Mouse (Mus musculus): ENCODE results near the gene Dmrtc2.
A peak's percentile ranks its signal among the peaks of the same experiment; 100 is the strongest.
"Not testable (repeated sequence)": the region's sequence is repeated elsewhere in the genome, so short reads cannot be mapped to it uniquely, and the experiment has no call there.

The Dmrtc2 gene

DNA sequence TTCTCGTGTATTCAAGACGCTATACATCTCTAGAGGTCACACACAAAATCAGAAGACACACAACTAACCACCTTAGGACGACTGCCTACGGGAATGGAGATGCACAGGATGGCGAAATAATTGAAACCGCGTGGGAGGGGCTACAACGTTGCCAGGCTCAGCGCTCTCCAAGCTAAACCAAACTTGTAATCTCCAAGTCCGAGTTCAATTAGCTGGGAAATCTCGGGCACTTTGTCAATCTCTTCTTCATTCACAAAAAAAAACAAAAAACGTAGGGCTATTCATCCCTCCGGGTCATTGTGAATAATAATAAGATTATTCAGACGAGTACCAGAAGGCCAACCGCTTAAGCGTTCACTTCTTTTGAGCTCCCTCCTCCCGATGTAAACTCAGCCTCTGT, 777 bp upstream of the Dmrtc2 start:
- DNase-seq (ENCODE audit: low spot score): no peak

DNA sequence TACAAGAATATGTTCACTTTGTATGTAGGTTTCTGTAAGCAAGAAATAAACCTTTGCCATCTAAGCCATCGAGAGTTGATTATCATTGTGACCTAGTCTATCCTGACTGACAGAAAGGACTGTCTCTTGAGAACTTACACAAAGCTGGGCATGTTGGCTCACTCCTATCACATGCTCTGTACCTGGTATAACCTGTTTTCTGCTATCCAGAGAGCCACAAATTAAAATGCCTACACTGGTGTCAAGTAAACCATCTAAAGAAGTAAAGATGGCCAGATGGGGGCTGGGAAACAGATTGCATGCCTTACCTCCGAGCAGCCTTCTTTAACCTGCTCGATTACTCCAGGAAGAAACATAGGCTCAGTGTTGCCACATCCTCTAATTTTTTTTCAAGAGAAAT, 7.7 kb downstream of the Dmrtc2 start:
- DNase-seq (ENCODE audit: low spot score): no peak

DNA sequence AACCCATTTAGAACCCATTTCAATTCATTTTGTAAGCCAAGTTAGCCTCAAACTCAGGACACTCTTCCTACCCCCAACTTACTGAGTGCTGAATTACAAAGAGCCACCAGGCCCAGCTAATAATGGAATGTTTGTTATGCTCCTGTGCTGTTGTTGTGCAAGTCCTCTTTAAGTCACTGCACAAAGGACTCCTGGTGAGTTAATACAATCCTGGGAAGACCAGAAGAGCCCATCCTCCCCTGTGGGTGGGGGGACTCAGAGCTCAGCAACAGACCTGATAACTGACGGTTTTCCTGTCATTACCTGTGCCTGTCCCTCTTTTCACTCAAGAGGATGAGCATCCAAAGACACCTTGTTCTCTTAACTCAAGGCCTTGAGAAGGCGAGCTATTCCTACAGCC, 9.8 kb downstream of the Dmrtc2 start:
- no peak for DNase-seq (ENCODE audit: low spot score)

DNA sequence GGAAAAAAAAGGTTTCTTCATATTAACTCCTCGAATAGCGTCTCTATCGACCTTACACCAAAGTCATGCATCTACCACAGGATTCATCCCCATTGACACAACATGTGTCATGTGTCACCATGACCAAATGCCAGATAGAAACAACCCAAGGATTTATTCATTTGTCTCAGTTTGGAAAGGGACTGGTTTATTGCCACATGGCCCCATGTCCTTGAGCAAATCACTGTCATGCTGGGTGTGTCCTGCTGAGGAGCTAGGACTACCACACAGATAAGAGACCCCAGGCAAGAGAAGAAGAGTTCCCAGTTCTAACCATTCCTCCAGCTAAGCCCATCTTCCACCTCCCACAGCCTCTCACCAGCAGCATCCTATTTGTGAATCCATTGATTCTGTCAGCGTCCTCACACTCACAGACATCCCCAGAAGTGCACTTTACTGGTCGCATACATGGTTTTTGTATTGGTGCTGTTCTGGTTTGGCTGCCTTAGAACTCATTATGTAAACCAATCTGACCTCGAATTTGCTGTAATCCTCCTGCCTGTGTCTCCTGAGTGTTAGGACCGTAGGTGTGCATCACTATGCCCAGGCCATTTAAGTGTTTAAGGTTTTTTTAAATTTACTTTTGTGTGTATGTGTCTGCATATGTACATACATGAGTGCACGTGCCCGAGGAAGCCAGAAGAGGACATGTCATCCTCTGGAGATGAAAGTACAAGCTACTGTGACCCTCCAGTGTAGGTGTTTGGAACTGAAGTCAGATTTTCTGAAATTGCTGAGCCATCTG, 12.8 kb downstream of the Dmrtc2 start:
- no peak for DNase-seq (ENCODE audit: low spot score)

DNA sequence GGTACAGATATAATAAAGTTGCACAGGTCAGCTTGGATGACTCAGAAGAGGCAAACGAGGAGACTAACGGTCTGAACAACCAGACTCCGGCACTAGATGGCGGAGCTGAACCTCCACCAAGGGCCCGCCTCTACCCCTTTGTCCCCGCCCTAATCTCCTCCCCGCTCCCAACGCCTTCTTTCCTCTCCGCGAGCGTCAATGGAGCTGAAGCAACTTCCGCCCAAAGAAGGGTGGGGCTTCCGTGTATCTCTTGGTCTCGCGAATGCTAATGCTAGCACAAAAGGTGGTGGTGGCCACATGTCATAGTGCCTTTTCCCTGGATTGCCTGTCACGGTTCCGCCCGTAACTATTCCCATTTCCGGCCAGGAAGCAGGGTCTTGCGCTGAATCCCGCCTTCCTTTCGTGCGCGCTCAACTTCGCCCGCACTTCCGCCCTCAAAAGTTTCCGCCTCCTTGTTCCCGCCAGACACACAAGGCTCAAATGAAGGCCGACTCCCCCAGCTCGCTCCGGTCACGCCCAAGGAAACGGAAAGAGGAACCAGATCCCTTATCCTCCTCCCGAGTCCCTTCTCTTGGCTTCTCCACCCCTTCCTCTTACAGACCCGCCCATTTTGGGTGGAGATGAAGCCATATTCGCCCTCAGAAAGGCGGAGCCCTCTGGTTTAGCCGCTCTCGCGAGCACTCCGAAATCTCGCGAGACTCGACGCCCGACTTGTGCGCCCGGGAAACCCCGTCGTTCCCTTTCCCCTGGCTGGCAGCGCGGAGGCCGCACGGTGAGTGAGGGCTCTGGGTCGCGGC, 14.2 kb downstream of the Dmrtc2 start, which contains the start of gene Rps19:
TSS of gene Rps19 (plus strand) at position 476 of the 797 bp plus-strand sequence.
- DNase-seq (ENCODE audit: low spot score): peak; percentile 98

DNA sequence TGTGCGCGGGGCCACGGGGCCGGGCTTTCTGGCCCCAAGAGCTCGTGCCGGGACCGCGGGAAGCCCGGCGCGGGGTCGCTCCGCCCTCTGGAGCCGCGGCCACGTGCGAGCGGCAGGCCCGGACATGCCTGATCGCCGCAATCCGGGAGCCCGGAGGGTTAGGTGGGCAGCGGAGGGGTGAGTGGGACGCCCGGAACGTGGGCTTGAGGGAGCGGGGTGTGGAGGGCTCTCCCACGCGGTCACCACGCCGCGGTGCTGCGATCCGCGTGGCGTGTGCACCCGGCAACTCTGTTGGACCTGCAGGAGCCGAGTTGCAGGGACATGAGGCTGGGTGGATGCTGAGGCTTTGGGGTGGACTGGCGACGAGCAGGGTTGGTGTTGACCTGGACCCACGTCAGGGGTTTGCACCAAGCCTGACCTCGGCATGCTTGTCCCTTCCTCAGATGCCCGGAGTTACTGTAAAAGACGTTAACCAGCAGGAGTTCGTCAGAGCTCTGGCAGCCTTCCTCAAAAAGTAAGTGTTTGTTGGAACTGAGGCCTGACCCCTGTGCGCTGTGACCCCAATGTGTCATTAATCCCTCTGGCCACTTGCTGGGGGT, 14.9 kb downstream of the Dmrtc2 start:
- DNase-seq (ENCODE audit: low spot score): no peak

DNA sequence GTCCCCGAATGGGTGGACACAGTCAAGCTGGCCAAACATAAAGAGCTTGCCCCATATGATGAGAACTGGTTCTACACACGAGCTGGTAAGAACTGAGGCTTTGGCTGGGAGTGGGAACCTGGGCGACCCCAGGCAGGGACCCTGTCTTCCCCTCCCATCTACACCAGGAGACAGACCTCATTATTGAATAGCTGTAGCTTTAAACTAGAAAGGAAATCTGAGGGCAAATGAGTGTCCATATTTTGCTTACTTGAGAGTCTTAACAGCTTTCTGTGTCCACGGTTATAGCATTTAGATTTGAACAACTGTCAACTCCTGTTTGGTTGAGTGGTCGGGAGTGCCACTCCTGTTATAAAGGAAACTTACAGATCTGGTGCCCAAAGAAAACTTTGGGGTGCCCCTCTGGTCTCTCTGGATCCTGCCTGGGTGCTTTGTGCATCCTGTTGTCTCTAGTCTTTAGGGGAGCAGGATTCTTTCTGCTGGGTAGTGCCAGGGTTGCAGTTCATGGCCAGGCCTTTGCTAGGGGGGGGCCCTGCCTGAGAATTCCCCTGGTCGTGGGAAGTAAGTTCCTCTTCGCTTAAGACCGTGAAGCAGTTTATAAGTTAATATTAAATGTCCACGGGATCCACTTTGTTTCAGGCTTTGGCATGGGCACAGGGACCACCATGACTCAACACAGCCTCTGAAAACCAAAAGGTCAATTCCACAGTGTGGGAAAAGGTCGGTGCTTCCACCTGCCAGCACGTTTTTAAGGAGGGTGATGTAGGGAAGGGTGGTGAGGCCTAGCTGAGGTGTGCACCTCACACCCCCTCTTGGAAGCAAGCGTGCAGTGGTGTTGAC, 15.8 kb downstream of the Dmrtc2 start:
- no peak for DNase-seq (ENCODE audit: low spot score)

DNA sequence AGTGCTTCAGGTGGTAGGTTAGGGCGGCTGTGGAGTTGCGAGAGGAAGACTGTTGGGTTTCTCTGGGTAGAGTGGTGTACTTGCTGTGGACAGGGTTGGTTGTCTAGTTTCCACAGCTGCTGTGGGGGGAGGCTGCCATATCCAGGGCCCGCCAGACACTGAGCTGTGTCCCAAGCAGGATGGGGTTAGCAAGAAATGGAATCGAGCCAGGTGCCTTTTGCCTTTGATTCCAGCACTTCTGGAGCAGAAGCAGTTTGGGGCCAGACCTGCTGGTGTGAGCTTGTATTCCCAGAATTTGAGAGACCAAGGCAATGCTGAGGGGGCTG, 16.4 kb downstream of the Dmrtc2 start:
- no peak for DNase-seq (ENCODE audit: low spot score)

DNA sequence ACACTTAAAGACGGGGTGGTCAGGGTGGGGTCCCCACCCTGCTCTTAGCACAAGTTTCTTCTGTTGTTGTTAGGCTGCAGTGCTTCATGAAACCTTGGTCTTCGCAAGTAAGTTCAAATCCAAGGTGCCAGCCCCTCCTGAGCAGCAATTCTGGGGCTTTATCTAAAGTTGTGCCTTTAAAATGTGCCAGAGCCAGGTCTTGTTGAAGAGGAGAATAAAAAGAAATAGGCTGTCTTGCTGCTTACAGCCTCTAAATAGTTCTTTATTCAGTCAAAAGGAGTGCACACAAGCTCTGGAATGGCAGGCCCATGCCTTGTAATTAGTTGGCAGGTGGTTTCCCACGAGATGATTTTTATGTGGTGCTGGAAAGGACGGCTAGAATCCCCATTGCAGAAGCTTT, 17.2 kb downstream of the Dmrtc2 start:
- DNase-seq (ENCODE audit: low spot score): no peak

DNA sequence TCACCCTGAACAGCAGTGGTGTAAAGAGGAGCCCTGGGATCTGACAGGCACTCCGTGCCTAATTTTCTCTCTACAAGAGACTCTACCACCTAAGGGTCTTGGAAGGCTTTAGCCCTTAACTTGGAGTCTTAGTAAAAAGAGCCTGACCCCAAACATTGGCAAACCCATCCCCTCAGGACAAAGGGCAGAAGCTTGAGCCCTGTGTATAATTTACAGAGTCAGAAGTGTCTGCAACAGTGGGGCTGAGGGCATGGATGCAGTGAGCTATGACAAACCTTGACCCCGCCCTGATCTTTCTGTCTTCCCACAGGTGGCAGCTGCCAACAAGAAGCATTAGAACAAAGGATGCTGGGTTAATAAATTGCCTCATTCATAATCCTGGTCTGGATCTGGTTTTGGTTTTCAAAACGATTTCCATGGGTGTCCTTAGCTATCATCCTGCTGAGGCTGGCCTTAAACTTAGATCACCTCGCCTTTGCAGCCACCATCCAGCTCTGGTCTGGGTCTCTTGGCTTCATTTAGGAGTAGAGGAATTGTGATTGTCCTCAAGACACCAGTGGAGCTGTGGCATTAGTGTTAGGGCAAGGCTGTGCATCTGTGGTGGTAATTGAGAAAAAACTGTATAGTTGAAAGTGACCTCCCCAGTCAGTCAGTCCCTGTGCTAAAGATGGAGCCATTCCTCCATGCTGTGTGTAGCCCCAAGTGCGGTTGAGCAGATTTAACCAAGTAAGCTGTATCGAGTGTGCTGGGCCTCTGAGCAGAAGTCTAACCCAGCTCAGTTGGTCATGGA, 19.8 kb downstream of the Dmrtc2 start:
- no peak for DNase-seq (ENCODE audit: low spot score)

DNA sequence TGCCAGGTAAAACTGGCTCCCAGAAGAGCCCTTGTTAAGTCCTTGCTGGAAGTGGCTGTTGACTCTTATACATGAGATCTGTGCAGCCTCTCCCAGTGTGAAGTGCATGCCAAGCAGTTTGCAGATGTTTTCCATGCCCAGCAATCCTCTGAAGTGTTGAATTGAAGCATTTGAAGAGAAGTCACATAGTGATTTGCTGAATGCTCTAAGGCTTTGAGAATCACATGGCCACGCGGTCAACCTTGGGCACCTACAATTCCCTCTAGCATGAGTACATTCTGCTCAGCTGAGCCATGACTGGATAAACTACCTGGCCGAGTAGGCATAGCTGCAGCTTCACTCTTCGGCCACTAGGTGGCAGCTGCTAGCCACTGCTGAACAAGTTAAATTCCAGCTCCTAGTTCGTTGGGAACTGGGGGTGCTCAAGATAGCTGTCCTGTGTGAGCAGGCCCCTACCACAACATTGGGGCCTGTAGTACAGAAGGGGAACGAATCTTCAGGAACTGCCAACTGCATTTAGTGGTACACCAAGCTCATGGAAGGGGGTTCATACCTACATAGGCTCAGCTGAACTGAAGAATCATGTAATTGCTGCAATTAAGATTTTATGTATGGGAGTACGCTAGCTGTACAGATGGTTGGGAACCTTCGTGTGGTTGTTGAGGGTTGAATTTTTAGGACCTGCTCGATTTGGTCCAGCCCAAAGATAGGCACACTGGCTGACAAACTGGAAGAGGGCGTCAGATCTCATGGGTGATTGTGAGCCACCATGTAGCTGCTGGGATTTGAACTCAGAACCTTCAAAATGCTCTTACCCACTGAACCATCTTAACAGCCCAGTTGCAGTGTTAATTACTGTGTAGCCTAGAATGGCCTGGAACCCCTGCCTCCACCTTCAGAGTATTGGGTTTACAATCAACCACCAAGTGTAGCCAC, 20.7 kb downstream of the Dmrtc2 start:
- DNase-seq (ENCODE audit: low spot score): no peak

DNA sequence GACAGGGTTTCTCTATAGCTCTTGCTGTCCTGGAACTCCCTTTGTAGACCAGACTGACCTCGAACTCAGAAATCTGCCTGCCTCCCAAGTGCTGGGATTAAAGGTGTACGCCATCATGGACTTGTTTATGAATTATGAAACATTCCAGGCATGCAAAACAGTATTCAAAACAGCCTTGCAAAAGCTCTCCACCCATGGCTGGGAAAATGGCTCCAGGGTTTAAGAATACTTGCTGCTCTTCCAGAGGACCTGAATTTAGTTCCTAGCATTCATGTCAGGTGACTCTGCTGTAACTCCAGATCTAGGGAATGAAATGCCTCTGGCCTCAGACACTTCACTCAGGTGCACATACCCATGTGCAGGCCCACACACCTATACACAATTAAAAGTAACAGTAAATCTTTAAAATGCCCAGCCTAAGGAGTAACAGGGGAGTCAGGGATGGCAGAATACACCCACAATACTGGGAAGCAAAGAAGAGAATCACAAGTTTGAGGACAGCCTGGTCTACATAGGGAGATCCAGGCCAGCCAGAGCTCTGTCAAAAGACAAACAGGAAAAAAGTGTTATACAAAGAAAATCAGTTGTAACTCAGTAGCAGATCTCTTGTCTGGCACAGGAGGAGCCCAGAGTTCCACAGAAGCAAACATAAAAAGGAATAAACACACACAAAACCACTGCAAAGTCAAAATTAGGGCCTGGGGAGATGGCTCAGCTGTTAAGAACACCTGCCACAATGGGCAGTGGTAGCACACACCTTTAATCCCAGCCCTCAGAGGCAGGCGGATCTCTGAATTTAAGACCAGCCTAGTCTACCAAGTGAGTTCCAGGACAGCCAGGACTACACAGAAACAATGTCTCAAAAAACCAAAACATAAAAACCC, 21.6 kb downstream of the Dmrtc2 start:
- DNase-seq (ENCODE audit: low spot score): no peak

DNA sequence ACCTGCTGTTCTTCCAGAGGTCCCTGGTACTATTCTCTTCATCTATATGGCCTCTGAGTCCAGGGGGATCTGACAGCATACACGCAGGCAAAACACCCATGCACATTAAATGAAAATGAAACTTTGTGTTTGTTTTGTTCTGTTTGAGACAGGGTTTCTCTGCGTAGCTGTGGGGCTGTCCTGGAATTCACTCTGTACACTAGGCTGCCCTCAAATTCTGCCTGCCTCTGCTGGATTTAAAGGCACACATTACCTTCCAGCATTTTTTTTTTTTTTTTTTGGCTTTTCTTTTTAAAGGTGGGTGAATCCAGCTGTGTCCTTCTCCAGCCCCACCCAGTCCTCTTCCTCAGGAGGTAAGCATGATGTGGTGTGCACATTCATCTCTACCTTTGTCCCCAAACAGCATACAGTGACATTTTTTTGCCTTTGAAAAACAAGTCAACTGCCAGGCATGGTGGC, 22.3 kb downstream of the Dmrtc2 start:
- DNase-seq (ENCODE audit: low spot score): no peak

DNA sequence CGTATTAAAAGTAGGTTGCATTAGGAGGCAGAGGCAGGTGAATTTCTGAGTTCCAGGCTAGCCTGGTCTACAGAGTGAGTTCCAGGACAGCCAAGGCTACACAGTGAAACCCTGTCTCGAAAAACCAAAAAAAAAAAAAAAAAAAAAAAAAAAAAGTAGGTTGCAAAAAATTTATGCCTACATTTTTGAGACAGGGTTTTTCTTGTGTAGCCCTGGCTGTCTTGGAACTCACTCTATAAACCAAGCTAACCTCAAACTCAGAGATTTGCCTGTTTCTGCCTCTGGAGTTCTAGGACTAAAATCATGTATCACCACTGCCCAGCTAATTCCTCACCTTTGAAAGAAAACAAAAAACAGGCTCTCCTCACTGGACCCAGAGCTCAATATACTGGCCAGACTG, 25.9 kb downstream of the Dmrtc2 start:
- DNase-seq (ENCODE audit: low spot score): not testable (repeated sequence)

DNA sequence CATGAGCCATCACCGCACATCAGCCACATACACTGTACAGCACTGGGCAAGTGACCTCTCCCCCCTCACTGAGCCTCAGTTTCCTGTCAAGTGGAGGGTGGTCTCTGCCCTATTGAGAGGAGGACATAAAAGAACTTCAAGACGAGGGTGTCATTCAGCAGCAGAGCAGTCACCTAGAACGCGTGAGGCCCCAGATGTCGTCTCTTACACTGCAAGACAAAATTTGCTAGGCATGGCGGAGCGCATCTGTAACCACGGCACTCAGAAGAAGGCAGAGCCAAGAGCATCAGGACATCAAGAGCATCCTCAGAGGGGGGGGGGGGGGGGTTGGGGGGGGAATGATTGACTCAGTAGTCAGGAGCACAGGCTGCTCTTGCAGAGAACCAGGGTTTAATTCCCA, 26.4 kb downstream of the Dmrtc2 start:
- no peak for DNase-seq (ENCODE audit: low spot score)

DNA sequence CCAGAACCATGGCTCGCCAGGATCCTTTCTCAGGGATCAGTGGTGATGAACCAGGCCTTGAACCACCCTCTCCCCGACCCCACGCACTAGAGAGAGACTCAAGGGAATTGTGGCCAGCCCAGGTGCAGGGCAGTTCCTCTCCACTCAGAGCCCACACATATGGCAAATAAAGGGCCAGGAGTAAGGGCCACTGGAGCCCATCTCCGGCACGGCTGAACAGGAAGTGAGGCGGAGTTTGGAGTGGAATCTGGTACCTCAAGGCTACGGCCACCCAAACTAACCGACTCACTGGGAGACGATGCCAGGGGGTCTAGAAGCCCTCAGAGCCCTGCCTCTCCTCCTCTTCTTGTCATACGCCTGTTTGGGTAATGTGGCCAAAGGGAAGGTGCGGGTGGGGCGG, 27.4 kb downstream of the Dmrtc2 start, which contains the start of gene Cd79a:
TSS of gene Cd79a (plus strand) at position 158 of the 400 bp plus-strand sequence.
- DNase-seq (ENCODE audit: low spot score): no peak

DNA sequence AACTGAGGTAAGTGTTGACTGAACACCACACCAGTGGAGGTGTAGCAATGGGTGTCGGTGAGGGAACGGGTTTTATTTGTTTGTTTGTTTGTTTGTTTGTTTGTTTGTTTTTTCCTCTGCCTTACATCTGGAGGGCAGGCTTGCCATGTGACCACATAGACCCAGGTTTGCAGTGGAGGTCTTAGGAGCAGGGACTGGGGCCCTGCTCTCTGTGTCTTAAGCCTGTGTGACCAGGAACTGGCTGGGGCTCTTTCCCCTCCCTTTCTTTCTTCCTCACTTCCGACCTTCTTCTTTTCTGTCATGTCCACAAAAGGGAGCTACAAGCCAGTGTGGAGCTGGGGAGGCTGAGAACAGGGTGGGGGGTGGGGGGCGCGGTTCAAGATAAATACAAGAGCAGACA, 28.1 kb downstream of the Dmrtc2 start:
- DNase-seq (ENCODE audit: low spot score): no peak

DNA sequence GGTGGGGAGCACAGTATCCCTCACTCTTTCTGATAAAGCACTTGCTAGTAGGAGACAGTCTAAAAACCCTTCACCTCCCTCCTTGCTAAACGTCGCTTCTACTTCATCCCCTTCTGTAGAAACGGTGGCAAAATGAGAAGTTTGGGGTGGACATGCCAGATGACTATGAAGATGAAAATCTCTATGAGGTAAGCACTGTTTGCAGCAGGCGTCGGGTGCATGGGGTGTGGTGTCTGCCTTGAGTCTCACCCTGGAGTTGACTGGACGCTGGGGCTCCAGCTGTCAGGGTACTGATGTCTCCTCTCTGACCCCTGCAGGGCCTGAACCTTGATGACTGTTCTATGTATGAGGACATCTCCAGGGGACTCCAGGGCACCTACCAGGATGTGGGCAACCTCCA, 31.3 kb downstream of the Dmrtc2 start:
- DNase-seq (ENCODE audit: low spot score): no peak

DNA sequence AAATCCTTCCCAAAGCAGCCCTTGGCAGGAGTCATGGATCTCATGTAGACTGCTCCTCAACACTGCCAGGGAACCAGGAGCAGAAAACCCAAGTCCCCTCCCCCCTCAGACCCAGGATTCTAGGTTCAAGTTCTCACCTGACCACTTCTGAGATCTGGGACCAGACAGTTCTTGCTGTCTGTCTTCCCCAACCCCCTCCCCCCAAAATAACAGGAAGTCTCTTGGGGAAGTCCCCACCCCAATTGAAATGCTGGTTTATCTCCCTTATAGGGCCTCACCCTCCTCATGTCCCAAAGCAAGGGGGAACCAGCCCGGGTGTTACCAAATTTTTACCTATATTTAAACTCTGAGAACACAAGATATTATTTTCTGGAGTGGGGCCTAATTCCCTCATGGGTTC, 32.0 kb downstream of the Dmrtc2 start:
- DNase-seq (ENCODE audit: low spot score): no peak
